Mouse (Mus musculus): ENCODE data around the gene Vmn2r90.

DNA sequence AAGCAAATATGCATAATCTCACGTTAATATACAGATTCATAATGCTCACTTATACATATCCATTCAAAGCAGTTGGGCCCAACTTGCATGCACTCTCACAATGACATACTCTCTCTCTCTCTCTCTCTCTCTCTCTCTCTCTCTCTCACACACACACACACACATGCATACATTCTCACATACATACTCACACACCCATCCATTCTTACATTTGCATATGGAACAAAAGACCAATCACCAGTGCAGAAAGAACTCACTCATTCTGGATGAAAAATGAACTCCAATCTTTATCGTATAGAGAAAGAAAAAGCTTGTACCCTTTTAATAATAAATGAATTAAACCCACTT lies 47.7 kb upstream of the Vmn2r90 start:
- TF ChIP-seq CTCF (IDR thresholded peaks at IDR 0.05; ENCODE audit: low read depth, low read length) (no peak), POLR2A (IDR thresholded peaks at IDR 0.05; ENCODE audit: borderline replicate concordance, low read depth, low read length) (no peak)
